Mouse (Mus musculus): ENCODE measurements around the gene Gemin8.

Gemin8 gene

DNA sequence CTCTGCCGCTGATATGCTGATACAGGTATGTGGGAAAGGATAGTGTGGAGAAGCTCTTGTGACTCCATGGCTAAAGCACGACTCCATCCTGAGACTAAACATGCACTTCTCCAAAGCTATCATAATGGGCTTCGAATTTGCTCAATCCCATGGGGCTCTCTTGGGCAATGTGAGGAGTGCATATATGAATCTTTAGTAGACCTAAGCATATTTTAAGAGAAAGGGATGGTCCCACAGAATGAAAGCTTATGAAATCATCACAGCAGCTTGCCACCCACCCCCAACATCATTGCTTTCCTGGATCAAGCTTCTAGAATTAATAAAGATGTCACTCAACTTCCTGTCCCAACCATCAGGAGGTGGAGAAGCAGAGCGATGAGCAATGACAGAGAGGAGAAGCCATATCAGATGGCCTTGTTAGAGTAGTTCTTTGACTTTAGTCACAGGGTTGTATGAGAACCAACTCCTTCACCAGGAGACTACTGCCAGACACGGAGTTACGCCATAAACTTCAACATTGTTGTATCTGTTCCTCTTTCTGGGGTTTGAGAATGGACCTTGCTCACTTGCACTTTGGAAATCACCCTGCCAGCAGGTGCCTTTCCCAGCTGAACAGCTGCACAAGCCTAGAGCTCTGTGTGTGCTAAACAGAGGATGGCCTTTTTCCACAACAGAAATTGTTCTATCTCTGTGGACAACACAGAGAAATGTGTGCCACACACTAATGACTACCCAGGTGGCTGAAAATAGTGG, 60.4 kb downstream of the Gemin8 start:
- no peak for DNase-seq (ENCODE audit: low spot score)

- DNase-seq (ENCODE audit: low spot score): no peak
Measured at GRCm38 (mm10) chrX:166236131-166236530, 65.9 kb downstream of the Gemin8 start.

DNA sequence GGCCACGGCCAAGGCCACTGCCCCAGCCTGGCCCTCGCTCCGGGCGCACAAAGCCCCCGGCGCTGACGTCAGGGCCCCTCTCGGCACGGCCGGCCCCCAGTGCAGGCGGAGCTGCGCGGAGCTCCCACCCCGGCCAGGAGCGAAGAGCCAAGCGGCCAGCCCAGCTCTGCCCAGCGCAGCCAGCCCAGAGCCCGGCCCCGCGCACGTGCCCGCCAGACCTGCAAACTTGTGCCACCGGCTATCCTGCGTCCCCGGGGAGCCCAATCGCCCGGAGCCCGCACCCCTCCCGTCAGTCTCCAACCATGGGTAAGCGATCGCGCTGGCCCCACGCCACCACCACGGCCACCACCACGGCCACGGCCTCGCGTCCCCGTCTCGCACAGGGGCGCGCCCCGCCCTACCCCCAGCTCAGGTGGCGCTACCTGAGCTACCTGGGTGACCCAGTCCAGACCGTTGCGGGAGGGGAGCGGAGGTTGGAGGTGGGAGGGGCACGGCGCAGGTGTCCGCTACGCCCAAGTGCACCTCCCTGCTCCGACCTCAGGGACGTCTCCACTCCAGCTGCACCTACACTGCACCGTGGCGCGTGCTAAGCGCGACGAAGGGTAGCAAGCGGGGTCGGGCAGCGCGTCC, 68.7 kb downstream of the Gemin8 start, which contains the start of gene Gpm6b:
Gene Gpm6b, plus strand, starts transcription at position 81 of the 630 bp plus-strand sequence.
- DNase-seq (ENCODE audit: low spot score): no peak

- DNase-seq (ENCODE audit: low spot score): no peak
Measured at GRCm38 (mm10) chrX:166239520-166239919, 69.3 kb downstream of the Gemin8 start.

All from layer of hippocampus, adult 9-10 months (tissue).